Mouse (Mus musculus) midbrain, postnatal 0 days (tissue): Measurements from ENCODE around the gene Zfand5. TPM values are rescaled to one million over a fixed set of nuclear protein-coding genes. Genes with fewer than 3 reads are reported as not detected.
"Not testable (repeated sequence)": the region's sequence is repeated elsewhere in the genome, so short reads cannot be mapped to it uniquely, and the experiment has no call there.

Source experiments
- ATAC-seq: fragments of 200-750 bp; cut with Nextera tagmentation; 2 replicates; pipeline ENCODE4 v1.8.0; 2017; ENCODE audit warnings: moderate number of reproducible peaks, mild to moderate bottlenecking, moderate TSS enrichment, moderate library complexity; ENCODE audit not compliant: low FRiP score
- DNase-seq: peaks from one replicate; pipeline ENCODE4 v3.0.0-alpha.2; 2015; ENCODE audit warnings: low spot score
- H3K27ac ChIP-seq: fragments of 300-500 bp; sonication (generic); 2 replicates; pipeline ENCODE4 v1.5.1; 2014; ENCODE audit warnings: low read depth, mild to moderate bottlenecking, low read length, mixed read lengths
- H3K27me3 ChIP-seq: fragments of 300-500 bp; sonication (generic); 2 replicates; pipeline ENCODE4 v1.6.1; 2014; ENCODE audit warnings: low read length, control low read depth, mixed read lengths; ENCODE audit not compliant: insufficient read depth
- H3K36me3 ChIP-seq: fragments of 300-500 bp; sonication (generic); 2 replicates; pipeline ENCODE4 v1.6.1; 2014; ENCODE audit warnings: low read length, control low read depth, mixed read lengths; ENCODE audit not compliant: insufficient read depth
- H3K4me1 ChIP-seq: fragments of 300-500 bp; sonication (generic); 2 replicates; pipeline ENCODE4 v1.6.1; 2014; ENCODE audit warnings: mild to moderate bottlenecking, control low read depth, antibody characterized with exemption, low read length, mixed read lengths; ENCODE audit not compliant: insufficient read depth
- H3K4me2 ChIP-seq: fragments of 300-500 bp; sonication (generic); 2 replicates; pipeline ENCODE4 v1.6.1; 2014; ENCODE audit warnings: low read depth, mild to moderate bottlenecking, low read length, mixed read lengths; ENCODE audit not compliant: poor library complexity, severe bottlenecking
- H3K4me3 ChIP-seq: fragments of 300-500 bp; sonication (generic); 2 replicates; pipeline ENCODE4 v1.5.1; 2014; ENCODE audit warnings: low read depth, mild to moderate bottlenecking, low read length, moderate library complexity
- H3K9ac ChIP-seq: fragments of 300-500 bp; sonication (generic); replicated peaks from 2 replicates; pipeline ENCODE4 v1.6.1; 2014; ENCODE audit warnings: mild to moderate bottlenecking, low read length, moderate library complexity, mixed read lengths; ENCODE audit not compliant: poor library complexity, severe bottlenecking
- H3K9me3 ChIP-seq: fragments of 300-500 bp; sonication (generic); 2 replicates; pipeline ENCODE4 v1.6.1; 2016; ENCODE audit warnings: low read length, control low read depth
- CTCF ChIP-seq: IDR thresholded peaks from 2 replicates; pipeline ENCODE4 v1.5.1; 2016; ENCODE audit warnings: antibody characterized with exemption, mild to moderate bottlenecking
- WGBS: fragments of 180-500 bp; shearing (Covaris S2); extraction: QIAGEN DNeasy Blood & Tissue Kit; methylation state at CpG from one replicate; pipeline ENCODE4 v1.1.7; 2014; 5-methylcytosine and 5-hydroxymethylcytosine counted together
- polyA plus RNA-seq: library from polyadenylated mRNA; unstranded; fragments of >200 nt; fragmentation: Nextera tagmentation; extraction: Ambion mirVana; gene quantifications from 2 replicates; pipeline ENCODE4 v1.2.1, GENCODE M21; 2015
- total RNA-seq: library from RNA; depleted of rRNA; stranded (reverse); fragments of >200 nt; gene quantifications from 2 replicates; pipeline ENCODE4 v1.2.3, GENCODE M21; 2014; rRNA removed

Zfand5 gene
- total RNA-seq, result 99.1 and 147 TPM in 2 replicates
- polyA plus RNA-seq, result 120 and 123 TPM in 2 replicates

- WGBS, result under 1% methylated on average over 80 of the region's 118 CpGs
- peak within 1 kb of the TSS; percentile 86 for H3K4me3 ChIP-seq
- peak within 1 kb of the TSS; percentile 99 for H3K9ac ChIP-seq
- DNase-seq, result peak; percentile 97
- TF ChIP-seq CTCF, result no peak
- peak; percentile 95 for ATAC-seq
- no peaks in the 10 kb centered on the region; the same call in 1 of the 2 replicates for H3K4me1 ChIP-seq
- H3K27ac ChIP-seq, result peak within 1 kb of the TSS; percentile 99
- peak within 1 kb of the TSS; percentile 75 for H3K4me2 ChIP-seq
- no peaks in the 10 kb centered on the region for H3K27me3 ChIP-seq
- H3K36me3 ChIP-seq, result peaks cover 2% of the 10 kb centered on the region; the same call in 1 of the 2 replicates
- H3K9me3 ChIP-seq, result no peaks in the 10 kb centered on the region
Observed at GRCm38 (mm10) chr19:21271741-21272654, at the start of gene Zfand5. TSS of gene Zfand5 (plus strand) at chr19:21272278.

- WGBS, result 66% methylated on average over 4 of the region's 4 CpGs
- TF ChIP-seq CTCF, result no peak
- no peak for DNase-seq
Observed at GRCm38 (mm10) chr19:21227131-21227530, 44.9 kb upstream of the Zfand5 start.

DNA sequence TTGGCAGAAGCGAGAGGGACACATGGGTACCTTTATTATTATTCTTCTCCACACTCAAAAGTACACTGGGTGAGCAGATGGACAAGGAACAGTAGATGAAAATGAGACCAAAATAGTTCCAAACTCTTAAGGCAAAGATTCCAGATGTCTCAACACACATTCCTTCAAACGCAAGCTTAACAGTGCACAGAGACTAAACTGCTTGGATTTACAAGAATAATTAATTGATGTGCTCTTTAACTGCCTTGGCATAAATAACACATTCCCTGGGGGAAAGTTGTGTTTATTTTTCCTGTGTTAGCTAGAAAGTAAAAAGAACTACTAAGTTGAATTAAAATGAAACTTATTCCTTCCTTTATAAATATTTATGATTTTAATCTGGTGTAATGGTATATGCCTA lies 44.3 kb upstream of the Zfand5 start:
- 55% methylated on average over 2 of the region's 2 CpGs for WGBS
- Histone ChIP-seq H3K4me1 (no peaks in the 10 kb centered on the region), H3K36me3 (no peaks in the 10 kb centered on the region), H3K9ac (no peak overlapping the region), H3K4me2 (no peak overlapping the region), H3K27me3 (no peaks in the 10 kb centered on the region), H3K27ac (no peak overlapping the region), H3K4me3 (no peak overlapping the region), H3K9me3 (no peaks in the 10 kb centered on the region)
- TF ChIP-seq CTCF, result no peak
- ATAC-seq, result no peak
- DNase-seq, result no peak

More at GRCm38 (mm10) chr19:21227131-21227530, 44.9 kb upstream of the Zfand5 start:
- Histone ChIP-seq H3K36me3 (no peaks in the 10 kb centered on the region), H3K9ac (no peak overlapping the region), H3K9me3 (no peaks in the 10 kb centered on the region), H3K4me3 (no peak overlapping the region), H3K27me3 (no peaks in the 10 kb centered on the region), H3K27ac (no peak overlapping the region), H3K4me1 (no peaks in the 10 kb centered on the region), H3K4me2 (no peak overlapping the region)
- ATAC-seq, result no peak

DNA sequence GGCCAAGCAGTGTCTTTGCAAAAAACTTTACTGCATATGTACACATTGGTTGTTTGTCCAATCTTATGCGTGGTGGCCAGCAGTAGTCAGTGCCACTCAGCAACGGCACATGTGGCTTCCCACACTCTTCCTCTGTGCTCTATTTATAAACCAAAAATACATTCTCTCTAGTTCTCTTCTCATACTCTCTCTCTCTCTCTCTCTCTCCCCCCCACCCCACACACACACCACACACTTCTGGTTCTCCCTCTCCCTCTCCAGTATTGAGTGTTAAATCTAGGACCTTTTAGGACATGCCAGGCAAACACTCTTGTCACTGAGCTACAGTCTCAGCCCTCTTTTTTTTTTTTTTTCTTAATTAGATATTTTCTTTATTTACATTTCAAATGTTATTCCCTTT lies 23.3 kb upstream of the Zfand5 start:
- H3K27ac ChIP-seq, H3K9me3 ChIP-seq, H3K4me1 ChIP-seq, H3K4me2 ChIP-seq, ATAC-seq, H3K9ac ChIP-seq, H3K4me3 ChIP-seq, DNase-seq, H3K27me3 ChIP-seq, H3K36me3 ChIP-seq: not testable (repeated sequence)
- 98% methylated on average over 2 of the region's 2 CpGs for WGBS

DNA sequence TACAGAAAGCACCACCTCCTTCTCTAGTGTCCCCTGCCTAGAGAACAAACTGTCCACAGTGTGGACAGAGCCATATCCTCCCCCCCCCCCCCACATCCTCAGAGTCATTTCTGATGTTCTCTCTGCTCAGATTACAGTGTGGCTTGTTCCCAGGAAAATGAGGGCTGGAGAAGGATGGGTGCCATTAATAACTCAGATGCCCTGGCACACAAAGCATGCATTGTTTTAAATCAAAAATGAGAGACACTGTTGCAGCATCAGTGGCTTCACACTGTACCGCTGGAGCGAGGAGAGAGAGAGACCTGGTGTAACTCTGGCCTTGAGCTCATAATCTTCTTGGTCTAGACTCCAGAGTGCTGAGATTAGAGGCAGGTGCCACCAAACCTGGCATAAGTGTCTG lies 18.2 kb upstream of the Zfand5 start:
- Histone ChIP-seq H3K4me1 (no peaks in the 10 kb centered on the region), H3K4me2 (no peak overlapping the region), H3K36me3 (no peaks in the 10 kb centered on the region), H3K9me3 (no peaks in the 10 kb centered on the region), H3K4me3 (no peak overlapping the region), H3K27me3 (no peaks in the 10 kb centered on the region), H3K27ac (no peak overlapping the region), H3K9ac (no peak overlapping the region)
- ATAC-seq, result no peak
- DNase-seq, result no peak
- 100% methylated on average over 2 of the region's 2 CpGs for WGBS
- TF ChIP-seq CTCF, result no peak

GRCm38 (mm10) chr19:21255920-21256319 lies 16.2 kb upstream of the Zfand5 start:
- DNase-seq, result no peak
- H3K27me3 ChIP-seq, result no peaks in the 10 kb centered on the region
- TF ChIP-seq CTCF, result no peak
- ATAC-seq, result no peak
- H3K4me3 ChIP-seq, result no peak overlapping the region
- WGBS, result 71% methylated on average over 3 of the region's 3 CpGs
- H3K9me3 ChIP-seq, result no peaks in the 10 kb centered on the region
- no peaks in the 10 kb centered on the region for H3K36me3 ChIP-seq
- H3K4me1 ChIP-seq, result no peaks in the 10 kb centered on the region
- H3K4me2 ChIP-seq, result no peak overlapping the region
- H3K27ac ChIP-seq, result no peak overlapping the region
- no peak overlapping the region for H3K9ac ChIP-seq
